Mouse (Mus musculus): ENCODE results near the gene Rab42. TPM values are rescaled to one million over a fixed set of nuclear protein-coding genes. Genes with fewer than 3 reads are reported as not detected.

Rab42 gene
- polyA plus RNA-seq, 1 experiment from 2014 or later, result 2.4 TPM

GRCm38 (mm10) chr4:132269740-132270560, 33.2 kb downstream of the Rab42 start:
- under 1% methylated on average over 35 of the region's 35 CpGs for WGBS
- no peaks in the 10 kb centered on the region for H3K36me3 ChIP-seq
- H3K4me1 ChIP-seq, result peaks cover 17% of the 10 kb centered on the region; the same call in 1 of the 2 replicates
- peak overlapping the region; percentile 42 for H3K9ac ChIP-seq
- peak overlapping the region; percentile 61 for H3K4me2 ChIP-seq (replicated peaks)
- peak overlapping the region; percentile 36 for H3K4me3 ChIP-seq (replicated peaks)
- peak; percentile 76 for ATAC-seq (ENCODE audit: insufficient number of reproducible peaks, low FRiP score, low TSS enrichment, low read depth)
- no peaks in the 10 kb centered on the region for H3K9me3 ChIP-seq (replicated peaks)
- H3K27ac ChIP-seq (replicated peaks), result peak overlapping the region; percentile 98
- H3K27me3 ChIP-seq, result no peaks in the 10 kb centered on the region

GRCm38 (mm10) chr4:132268871-132269739, 34.1 kb downstream of the Rab42 start:
- H3K27me3 ChIP-seq, result no peaks in the 10 kb centered on the region
- H3K27ac ChIP-seq (replicated peaks), result peak overlapping the region; percentile 98
- H3K4me2 ChIP-seq (replicated peaks), result 0 out of 2 replicates have a peak overlapping the region, but pooled peaks have one; percentile 61
- no peaks in the 10 kb centered on the region for H3K36me3 ChIP-seq
- no peak for ATAC-seq (ENCODE audit: insufficient number of reproducible peaks, low FRiP score, low TSS enrichment, low read depth)
- no peak overlapping the region for H3K4me3 ChIP-seq (replicated peaks)
- no peak overlapping the region for H3K9ac ChIP-seq
- no peaks in the 10 kb centered on the region for H3K9me3 ChIP-seq (replicated peaks)
- WGBS, result 6% methylated on average over 6 of the region's 6 CpGs
- H3K4me1 ChIP-seq, result peaks cover 17% of the 10 kb centered on the region; the same call in 1 of the 2 replicates

GRCm38 (mm10) chr4:132266835-132267349, 36.3 kb downstream of the Rab42 start:
- no peak overlapping the region for H3K9ac ChIP-seq
- no peaks in the 10 kb centered on the region for H3K36me3 ChIP-seq
- no peak overlapping the region for H3K4me3 ChIP-seq (replicated peaks)
- H3K9me3 ChIP-seq (replicated peaks), result no peaks in the 10 kb centered on the region
- H3K4me2 ChIP-seq (replicated peaks), result no peak overlapping the region
- no peaks in the 10 kb centered on the region for H3K27me3 ChIP-seq
- H3K4me1 ChIP-seq, result peaks cover 11% of the 10 kb centered on the region; the same call in 1 of the 2 replicates
- WGBS, result 66% methylated on average over 3 of the region's 3 CpGs
- ATAC-seq (ENCODE audit: insufficient number of reproducible peaks, low FRiP score, low TSS enrichment, low read depth), result no peak
- no peak overlapping the region for H3K27ac ChIP-seq (replicated peaks)

GRCm38 (mm10) chr4:132263313-132263712, 39.9 kb downstream of the Rab42 start:
- Histone ChIP-seq H3K36me3 (no peaks in the 10 kb centered on the region), H3K27me3 (no peaks in the 10 kb centered on the region), H3K9ac (no peak overlapping the region), H3K4me3 (replicated peaks) (no peak overlapping the region), H3K9me3 (replicated peaks) (no peaks in the 10 kb centered on the region), H3K4me1 (peaks cover 23% of the 10 kb centered on the region), H3K27ac (replicated peaks) (no peak overlapping the region), H3K4me2 (replicated peaks) (no peak overlapping the region)
- WGBS, result 95% methylated on average over 7 of the region's 7 CpGs
- no peak for ATAC-seq (ENCODE audit: insufficient number of reproducible peaks, low FRiP score, low TSS enrichment, low read depth)

GRCm38 (mm10) chr4:132262358-132262616, 40.9 kb downstream of the Rab42 start:
- Histone ChIP-seq H3K4me2 (replicated peaks) (peak overlapping the region; percentile 60; the same call in 1 of the 2 replicates), H3K4me1 (peaks cover 24% of the 10 kb centered on the region), H3K9ac (no peak overlapping the region), H3K4me3 (replicated peaks) (peak overlapping the region; percentile 70; the same call in 1 of the 2 replicates), H3K36me3 (no peaks in the 10 kb centered on the region), H3K27me3 (no peaks in the 10 kb centered on the region), H3K9me3 (replicated peaks) (no peaks in the 10 kb centered on the region), H3K27ac (replicated peaks) (peak overlapping the region; percentile 94; the same call in 1 of the 2 replicates)
- 70% methylated on average over 5 of the region's 5 CpGs for WGBS
- no peak for ATAC-seq (ENCODE audit: insufficient number of reproducible peaks, low FRiP score, low TSS enrichment, low read depth)

GRCm38 (mm10) chr4:132261514-132262357, 41.4 kb downstream of the Rab42 start, which contains the start of gene Gmeb1:
TSS of gene Gmeb1 (minus strand) at chr4:132261602.
- H3K4me3 ChIP-seq (replicated peaks), result peak within 1 kb of the TSS; percentile 70
- WGBS, result 15% methylated on average over 33 of the region's 49 CpGs
- H3K36me3 ChIP-seq, result no peaks in the 10 kb centered on the region
- peaks cover 24% of the 10 kb centered on the region for H3K4me1 ChIP-seq
- peak within 1 kb of the TSS; percentile 94 for H3K27ac ChIP-seq (replicated peaks)
- no peaks in the 10 kb centered on the region for H3K27me3 ChIP-seq
- ATAC-seq (ENCODE audit: insufficient number of reproducible peaks, low FRiP score, low TSS enrichment, low read depth), result peak; percentile 88
- no peaks in the 10 kb centered on the region for H3K9me3 ChIP-seq (replicated peaks)
- H3K4me2 ChIP-seq (replicated peaks), result peak within 1 kb of the TSS; percentile 68
- peak within 1 kb of the TSS; percentile 91 for H3K9ac ChIP-seq

- Histone ChIP-seq H3K36me3 (no peaks in the 10 kb centered on the region), H3K4me1 (peaks cover 24% of the 10 kb centered on the region), H3K9ac (peak overlapping the region; percentile 91), H3K27ac (replicated peaks) (peak overlapping the region; percentile 94), H3K9me3 (replicated peaks) (no peaks in the 10 kb centered on the region), H3K4me3 (replicated peaks) (peak overlapping the region; percentile 70), H3K4me2 (replicated peaks) (peak overlapping the region; percentile 68), H3K27me3 (no peaks in the 10 kb centered on the region)
- peak; percentile 83 for ATAC-seq (ENCODE audit: insufficient number of reproducible peaks, low FRiP score, low TSS enrichment, low read depth)
- 1% methylated on average over 43 of the region's 64 CpGs for WGBS
These were observed 42.5 kb downstream of the Rab42 start for GRCm38 (mm10) chr4:132260404-132261379.

GRCm38 (mm10) chr4:132259248-132259647, 43.9 kb downstream of the Rab42 start:
- WGBS, result 82% methylated on average over 4 of the region's 4 CpGs

GRCm38 (mm10) chr4:132256384-132256783, 46.8 kb downstream of the Rab42 start:
- Histone ChIP-seq H3K4me3 (replicated peaks) (no peak overlapping the region), H3K27ac (replicated peaks) (no peak overlapping the region), H3K9ac (no peak overlapping the region), H3K9me3 (replicated peaks) (no peaks in the 10 kb centered on the region), H3K27me3 (no peaks in the 10 kb centered on the region), H3K4me1 (peaks cover 18% of the 10 kb centered on the region), H3K36me3 (peaks cover 4% of the 10 kb centered on the region), H3K4me2 (replicated peaks) (no peak overlapping the region)
- ATAC-seq (ENCODE audit: insufficient number of reproducible peaks, low FRiP score, low TSS enrichment, low read depth), result no peak
- WGBS, result 91% methylated on average over 3 of the region's 3 CpGs

More at GRCm38 (mm10) chr4:132259248-132259647, 43.9 kb downstream of the Rab42 start:
- no peaks in the 10 kb centered on the region for H3K36me3 ChIP-seq
- H3K4me1 ChIP-seq, result peaks cover 24% of the 10 kb centered on the region
- H3K4me3 ChIP-seq (replicated peaks), result peak overlapping the region; percentile 70; the same call in 1 of the 2 replicates
- H3K4me2 ChIP-seq (replicated peaks), result 0 out of 2 replicates have a peak overlapping the region, but pooled peaks have one; percentile 68
- H3K27me3 ChIP-seq, result no peaks in the 10 kb centered on the region
- ATAC-seq (ENCODE audit: insufficient number of reproducible peaks, low FRiP score, low TSS enrichment, low read depth), result no peak
- no peaks in the 10 kb centered on the region for H3K9me3 ChIP-seq (replicated peaks)
- 0 out of 2 replicates have a peak overlapping the region, but pooled peaks have one; percentile 94 for H3K27ac ChIP-seq (replicated peaks)
- H3K9ac ChIP-seq, result no peak overlapping the region

Data from embryonic facial prominence, embryonic 15.5 days (tissue).